Mouse (Mus musculus) lung, postnatal 4 days (tissue): ENCODE measurements around the gene Cdk4.

Experiments used
- DNase-seq, 2 experiments: peaks; one replicate each; pipeline ENCODE4 v3.0.0; 2021

Gene Cdk4

DNA sequence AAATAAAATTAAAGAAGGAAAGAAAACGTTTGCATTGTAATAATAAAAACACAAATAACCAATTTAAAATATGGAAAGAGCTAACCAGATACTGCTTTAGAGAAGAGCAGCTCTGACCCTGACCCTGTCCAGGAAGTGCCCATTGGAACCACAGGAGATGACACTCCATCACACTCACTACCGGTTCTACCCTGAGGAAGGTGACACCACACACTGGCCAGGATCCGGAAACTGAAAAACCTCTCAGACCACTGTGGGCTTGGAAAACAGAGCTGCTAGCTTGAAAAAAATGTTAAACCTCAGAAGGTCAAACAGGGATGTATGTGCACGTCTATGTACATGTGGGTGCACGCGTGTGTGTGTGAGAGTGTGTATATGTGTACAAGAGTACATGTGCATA is 37.8 kb downstream of the Cdk4 start:
- no peak for DNase-seq

- peak in 1 of 2 experiments; percentile 9 for DNase-seq
Measured at GRCm38 (mm10) chr10:127103631-127104030, 40.3 kb downstream of the Cdk4 start.

- DNase-seq = peak in 1 of 2 experiments; percentile 13
Measured at GRCm38 (mm10) chr10:127107563-127108261, 44.4 kb downstream of the Cdk4 start.

- DNase-seq = peak in 1 of 2 experiments; percentile 9
Measured at GRCm38 (mm10) chr10:127108262-127108583, 44.9 kb downstream of the Cdk4 start.

DNA sequence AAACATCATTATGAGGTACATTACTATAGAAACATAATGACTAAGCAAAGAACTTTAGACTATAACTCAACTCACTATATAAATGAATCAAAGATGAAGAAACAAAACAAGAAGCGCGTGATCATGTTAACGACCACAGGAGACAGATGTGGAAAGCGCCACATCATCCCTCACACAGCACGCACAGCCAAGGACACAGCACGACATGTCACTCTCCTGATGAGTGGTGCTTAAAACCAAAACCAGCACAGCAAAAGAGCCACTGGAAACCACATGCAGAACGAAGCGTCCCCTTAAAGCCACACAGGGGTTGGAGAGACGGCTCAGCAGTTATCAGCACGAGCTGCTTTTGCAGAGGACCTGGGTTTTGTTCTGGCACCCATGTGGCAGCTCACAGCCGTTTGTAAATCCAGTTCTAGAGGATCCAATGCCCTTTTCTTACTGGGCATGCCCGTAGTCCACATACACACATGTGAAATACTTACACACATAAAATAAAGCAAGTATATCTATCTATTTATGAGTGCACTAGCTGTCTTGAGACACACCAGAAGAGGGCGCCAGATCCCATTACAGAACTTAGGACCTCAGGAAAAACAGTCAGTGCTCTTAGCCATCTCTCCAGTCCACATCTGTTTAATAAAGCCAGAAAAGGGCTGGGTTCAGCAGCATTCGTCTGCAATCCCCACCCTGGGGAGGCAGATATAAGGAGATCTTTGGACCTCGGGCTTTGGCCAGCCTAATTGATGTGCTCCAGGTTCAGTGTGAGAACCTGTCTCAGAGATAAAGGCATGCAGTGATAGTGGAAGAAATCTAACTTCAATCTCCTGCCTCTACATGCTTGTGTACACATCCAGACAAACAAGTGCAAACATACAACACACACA is 47.9 kb downstream of the Cdk4 start:
- peak in 1 of 2 experiments; percentile 8 for DNase-seq

- DNase-seq = peak in 1 of 2 experiments; percentile 12
Measured at GRCm38 (mm10) chr10:127114408-127114807, 51.1 kb downstream of the Cdk4 start.

- peak in 1 of 2 experiments; percentile 6 for DNase-seq
Measured at GRCm38 (mm10) chr10:127115068-127115467, 51.7 kb downstream of the Cdk4 start.
